Mouse (Mus musculus): ENCODE data around the gene 1700013G24Rik. TPM values are rescaled to one million over a fixed set of nuclear protein-coding genes. Genes with fewer than 3 reads are reported as not detected.

1700013G24Rik gene
- polyA plus RNA-seq, 1 experiment from 2014 or later = not detected

- Histone ChIP-seq H3K9me3 (ENCODE audit: control insufficient read depth, low read length) (no peaks in the 10 kb centered on the region), H3K4me3 (ENCODE audit: low read depth, low read length) (no peak overlapping the region), H3K27ac (replicated peaks) (peak overlapping the region; percentile 97), H3K36me3 (ENCODE audit: control insufficient read depth, insufficient read depth, low read length) (no peaks in the 10 kb centered on the region; the same call in 1 of the 2 replicates), H3K27me3 (ENCODE audit: control insufficient read depth, insufficient read depth, low read length) (no peaks in the 10 kb centered on the region), H3K4me1 (replicated peaks; ENCODE audit: control insufficient read depth, insufficient read depth) (peaks cover 27% of the 10 kb centered on the region), H3K4me2 (replicated peaks; ENCODE audit: low read depth) (peak overlapping the region; percentile 23), H3K9ac (ENCODE audit: low read length) (peak overlapping the region; percentile 47)
- TF ChIP-seq EP300 (optimal IDR thresholded peaks at IDR 0.05) (no peak), CTCF (IDR thresholded peaks at IDR 0.05; ENCODE audit: low read depth) (no peak)
- DNase-seq (ENCODE audit: low spot score) (no peak), ATAC-seq (ENCODE audit: low FRiP score, low TSS enrichment) (peak; percentile 38; the same call in 1 of the 2 replicates)
- 35% methylated on average over 10 of the region's 10 CpGs for WGBS
These were observed 34.4 kb downstream of the 1700013G24Rik start for GRCm38 (mm10) chr4:137487286-137488000.

GRCm38 (mm10) chr4:137488038-137488437 lies 35.0 kb downstream of the 1700013G24Rik start:
- Histone ChIP-seq H3K9ac (ENCODE audit: low read length) (0 out of 2 replicates have a peak overlapping the region, but pooled peaks have one; percentile 53), H3K4me3 (ENCODE audit: low read depth, low read length) (no peak overlapping the region), H3K4me1 (replicated peaks; ENCODE audit: control insufficient read depth, insufficient read depth) (peaks cover 27% of the 10 kb centered on the region), H3K4me2 (replicated peaks; ENCODE audit: low read depth) (peak overlapping the region; percentile 35), H3K9me3 (ENCODE audit: control insufficient read depth, low read length) (no peaks in the 10 kb centered on the region), H3K27me3 (ENCODE audit: control insufficient read depth, insufficient read depth, low read length) (no peaks in the 10 kb centered on the region), H3K27ac (replicated peaks) (peak overlapping the region; percentile 97), H3K36me3 (ENCODE audit: control insufficient read depth, insufficient read depth, low read length) (no peaks in the 10 kb centered on the region; the same call in 1 of the 2 replicates)
- TF ChIP-seq EP300 (optimal IDR thresholded peaks at IDR 0.05) = no peak
- no peak for TF ChIP-seq CTCF (IDR thresholded peaks at IDR 0.05; ENCODE audit: low read depth)
- DNase-seq (ENCODE audit: low spot score) = no peak
- ATAC-seq (ENCODE audit: low FRiP score, low TSS enrichment) = no peak
- 33% methylated on average over 11 of the region's 11 CpGs for WGBS

DNA sequence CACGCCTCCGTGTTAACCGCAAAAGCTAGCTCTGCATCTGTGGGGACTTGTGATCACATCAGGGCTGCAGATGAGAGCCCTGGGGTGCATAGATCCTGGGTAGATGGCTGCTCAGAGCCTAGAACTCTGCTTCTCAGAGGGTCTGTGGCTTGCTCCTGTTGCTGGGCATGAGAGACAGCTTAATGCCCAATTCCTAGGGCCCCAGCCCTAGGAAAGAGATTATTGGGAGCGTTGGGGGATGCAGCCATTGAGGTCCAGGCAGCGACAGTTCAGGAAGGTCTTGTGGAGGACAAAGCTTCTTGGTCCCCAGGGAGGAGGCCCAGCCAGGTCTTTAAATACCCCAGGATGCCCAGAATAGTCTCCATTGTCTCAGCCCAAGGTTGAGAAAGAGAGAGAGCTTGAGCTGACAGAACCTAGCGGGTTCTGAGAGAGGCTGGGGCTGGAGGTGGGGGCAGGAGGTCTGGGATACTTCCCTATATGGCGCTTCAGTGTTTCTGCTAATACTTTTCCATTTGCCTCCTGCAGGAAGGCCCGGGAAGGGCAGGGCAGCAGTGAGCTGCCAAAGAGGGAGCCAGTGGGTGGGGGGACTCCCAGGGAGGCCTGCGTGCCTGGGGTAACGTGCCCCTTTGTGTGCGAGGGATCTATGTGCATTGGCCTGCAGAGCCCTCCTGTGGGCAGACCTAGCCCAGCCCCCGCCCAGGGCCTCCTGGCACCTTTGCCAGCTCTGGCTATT lies 35.7 kb downstream of the 1700013G24Rik start:
- no peaks in the 10 kb centered on the region; the same call in 1 of the 2 replicates for H3K36me3 ChIP-seq (ENCODE audit: control insufficient read depth, insufficient read depth, low read length)
- DNase-seq (ENCODE audit: low spot score) (peak; percentile 78), ATAC-seq (ENCODE audit: low FRiP score, low TSS enrichment) (peak; percentile 83)
- peak; percentile 32 for TF ChIP-seq EP300 (optimal IDR thresholded peaks at IDR 0.05)
- TF ChIP-seq CTCF (IDR thresholded peaks at IDR 0.05; ENCODE audit: low read depth) = peak; percentile 75
- peak overlapping the region; percentile 97 for H3K27ac ChIP-seq (replicated peaks)
- peak overlapping the region; percentile 8; the same call in 1 of the 2 replicates for H3K4me3 ChIP-seq (ENCODE audit: low read depth, low read length)
- H3K9ac ChIP-seq (ENCODE audit: low read length) = peak overlapping the region; percentile 53; the same call in 1 of the 2 replicates
- no peaks in the 10 kb centered on the region for H3K9me3 ChIP-seq (ENCODE audit: control insufficient read depth, low read length)
- H3K4me1 ChIP-seq (replicated peaks; ENCODE audit: control insufficient read depth, insufficient read depth) = peaks cover 27% of the 10 kb centered on the region
- 19% methylated on average over 12 of the region's 12 CpGs for WGBS
- H3K27me3 ChIP-seq (ENCODE audit: control insufficient read depth, insufficient read depth, low read length) = no peaks in the 10 kb centered on the region
- H3K4me2 ChIP-seq (replicated peaks; ENCODE audit: low read depth) = peak overlapping the region; percentile 35; the same call in 1 of the 2 replicates

GRCm38 (mm10) chr4:137489996-137490395 lies 36.9 kb downstream of the 1700013G24Rik start:
- no peak for ATAC-seq (ENCODE audit: low FRiP score, low TSS enrichment)
- no peaks in the 10 kb centered on the region; the same call in 1 of the 2 replicates for H3K36me3 ChIP-seq (ENCODE audit: control insufficient read depth, insufficient read depth, low read length)
- no peak for DNase-seq (ENCODE audit: low spot score)

DNA sequence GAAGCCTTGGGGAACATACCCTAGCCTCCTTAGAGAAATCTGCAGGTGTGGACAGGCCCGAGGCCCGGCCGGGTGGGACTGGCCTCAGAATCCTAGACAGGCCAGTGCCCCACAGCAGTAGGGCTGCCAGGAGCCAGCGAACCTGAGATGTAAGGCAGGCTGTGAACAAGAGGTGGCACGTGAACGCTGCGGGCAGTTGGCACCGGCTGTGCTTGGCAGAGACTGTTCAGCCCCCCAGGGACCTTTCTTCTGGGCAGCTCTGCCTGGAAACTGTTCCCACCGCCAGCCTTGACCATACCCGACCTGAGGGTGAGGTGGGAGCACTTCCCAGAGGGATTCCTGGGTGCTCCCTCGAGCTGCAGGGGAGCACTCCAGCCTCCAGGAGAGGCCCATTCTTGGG lies 39.5 kb downstream of the 1700013G24Rik start:
- no peak overlapping the region for H3K9ac ChIP-seq (ENCODE audit: low read length)
- peak overlapping the region; percentile 13; the same call in 1 of the 2 replicates for H3K27ac ChIP-seq (replicated peaks)
- TF ChIP-seq CTCF (IDR thresholded peaks at IDR 0.05; ENCODE audit: low read depth) (no peak), EP300 (optimal IDR thresholded peaks at IDR 0.05) (no peak)
- no peaks in the 10 kb centered on the region for H3K9me3 ChIP-seq (ENCODE audit: control insufficient read depth, low read length)
- DNase-seq (ENCODE audit: low spot score) (no peak), ATAC-seq (ENCODE audit: low FRiP score, low TSS enrichment) (no peak)
- H3K4me3 ChIP-seq (ENCODE audit: low read depth, low read length) = no peak overlapping the region
- H3K4me1 ChIP-seq (replicated peaks; ENCODE audit: control insufficient read depth, insufficient read depth) = peaks cover 23% of the 10 kb centered on the region
- 66% methylated on average over 11 of the region's 11 CpGs for WGBS
- H3K4me2 ChIP-seq (replicated peaks; ENCODE audit: low read depth) = no peak overlapping the region
- H3K36me3 ChIP-seq (ENCODE audit: control insufficient read depth, insufficient read depth, low read length) = no peaks in the 10 kb centered on the region; the same call in 1 of the 2 replicates
- H3K27me3 ChIP-seq (ENCODE audit: control insufficient read depth, insufficient read depth, low read length) = no peaks in the 10 kb centered on the region

More at GRCm38 (mm10) chr4:137489996-137490395, 36.9 kb downstream of the 1700013G24Rik start:
- Histone ChIP-seq H3K27me3 (ENCODE audit: control insufficient read depth, insufficient read depth, low read length) (no peaks in the 10 kb centered on the region), H3K4me2 (replicated peaks; ENCODE audit: low read depth) (no peak overlapping the region), H3K9me3 (ENCODE audit: control insufficient read depth, low read length) (no peaks in the 10 kb centered on the region), H3K4me3 (ENCODE audit: low read depth, low read length) (no peak overlapping the region), H3K4me1 (replicated peaks; ENCODE audit: control insufficient read depth, insufficient read depth) (peaks cover 29% of the 10 kb centered on the region), H3K27ac (replicated peaks) (peak overlapping the region; percentile 97), H3K9ac (ENCODE audit: low read length) (0 out of 2 replicates have a peak overlapping the region, but pooled peaks have one; percentile 35)
- WGBS = 51% methylated on average over 8 of the region's 8 CpGs
- TF ChIP-seq CTCF (IDR thresholded peaks at IDR 0.05; ENCODE audit: low read depth) = no peak
- no peak for TF ChIP-seq EP300 (optimal IDR thresholded peaks at IDR 0.05)

Data from stomach, postnatal 0 days (tissue).